Mouse (Mus musculus) C2C12 (cell line): ENCODE measurements around the gene Foxj2.

ENCODE experiments used
- CTCF ChIP-seq: IDR thresholded peaks from one replicate; pipeline ENCODE4 v1.5.1; 2011; ENCODE audit not compliant: control insufficient read depth, insufficient read depth, insufficient read length
- MAX ChIP-seq: IDR thresholded peaks from one replicate; pipeline ENCODE4 v1.6.1; 2011; ENCODE audit warnings: mild to moderate bottlenecking, control low read depth
- MYOD1 ChIP-seq: IDR thresholded peaks from one replicate; pipeline ENCODE4 v1.6.1; 2011; ENCODE audit warnings: low read depth; ENCODE audit not compliant: control insufficient read depth, insufficient read length

DNA sequence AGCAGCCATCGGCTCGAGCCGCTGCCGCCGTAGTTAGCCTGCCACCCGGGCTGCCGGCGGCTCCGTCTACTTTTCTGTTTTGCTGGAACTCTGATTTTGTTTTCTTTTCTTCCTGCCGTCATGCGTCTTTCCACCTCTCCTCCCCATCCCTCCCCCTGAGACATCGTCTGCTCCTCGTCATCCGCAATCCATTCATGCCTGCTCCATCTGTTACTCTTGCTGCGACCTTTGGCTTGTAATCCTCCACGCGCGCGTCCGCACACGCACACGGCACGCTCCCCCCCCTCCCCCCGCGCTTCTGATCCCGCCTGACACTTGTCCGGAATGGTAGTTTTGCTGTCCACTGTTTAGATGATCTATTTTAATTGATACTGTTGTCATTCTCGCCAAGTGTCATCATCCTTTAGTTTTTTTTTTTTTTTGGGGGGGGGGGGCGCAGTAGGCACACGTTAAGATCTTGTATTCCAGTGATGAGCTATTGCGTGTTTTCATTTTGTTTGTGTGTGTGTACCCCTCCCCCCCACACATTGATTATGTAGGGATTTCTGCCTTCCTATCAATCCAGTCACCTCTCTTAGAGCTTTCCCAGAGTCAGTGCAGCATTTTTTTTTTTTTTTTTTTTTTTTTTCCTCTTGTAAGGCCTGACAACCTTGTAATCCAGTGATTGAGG lies 55.1 kb downstream of the Foxj2 start:
- TF ChIP-seq CTCF (no peak), MAX (no peak), MYOD1 (no peak)
